Mouse (Mus musculus) liver, adult (tissue): ENCODE measurements around the gene Htt.

Experiments
- GATA4 ChIP-seq: IDR thresholded peaks from 2 replicates; pipeline ENCODE4 v1.6.1; 2014; ENCODE audit warnings: mild to moderate bottlenecking, low read length; ENCODE audit not compliant: insufficient replicate concordance

Gene Htt

GRCm38 (mm10) chr5:34943428-34943827, 181.9 kb downstream of the Htt start:
- no peak for TF ChIP-seq GATA4

GRCm38 (mm10) chr5:34948861-34949760, 187.6 kb downstream of the Htt start, which contains the start of gene Rgs12:
Rgs12 (plus strand) TSS chr5:34949445.
- no peak for TF ChIP-seq GATA4

DNA sequence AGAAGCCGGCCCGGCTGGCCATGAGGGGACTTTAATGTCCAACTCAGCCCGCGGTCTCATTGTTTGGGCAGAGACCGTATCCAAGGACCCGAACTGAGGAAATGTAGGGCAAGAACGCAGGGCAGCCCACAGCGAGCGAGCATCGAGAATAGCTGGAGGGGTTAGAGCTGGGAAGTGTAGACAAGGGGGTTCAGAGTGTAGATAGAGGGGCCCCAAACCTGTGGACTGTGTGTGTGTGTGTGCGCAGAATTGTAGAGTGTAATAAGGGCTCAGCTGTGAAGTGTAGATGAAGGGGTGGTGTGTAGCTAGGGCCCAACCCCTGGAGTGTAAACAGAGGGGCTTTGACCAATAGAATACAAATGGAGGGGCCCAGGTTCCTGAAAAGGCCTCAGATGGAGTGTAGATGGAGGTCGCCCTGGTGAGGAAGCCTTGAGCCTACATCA, 188.2 kb downstream of the Htt start:
- no peak for TF ChIP-seq GATA4

DNA sequence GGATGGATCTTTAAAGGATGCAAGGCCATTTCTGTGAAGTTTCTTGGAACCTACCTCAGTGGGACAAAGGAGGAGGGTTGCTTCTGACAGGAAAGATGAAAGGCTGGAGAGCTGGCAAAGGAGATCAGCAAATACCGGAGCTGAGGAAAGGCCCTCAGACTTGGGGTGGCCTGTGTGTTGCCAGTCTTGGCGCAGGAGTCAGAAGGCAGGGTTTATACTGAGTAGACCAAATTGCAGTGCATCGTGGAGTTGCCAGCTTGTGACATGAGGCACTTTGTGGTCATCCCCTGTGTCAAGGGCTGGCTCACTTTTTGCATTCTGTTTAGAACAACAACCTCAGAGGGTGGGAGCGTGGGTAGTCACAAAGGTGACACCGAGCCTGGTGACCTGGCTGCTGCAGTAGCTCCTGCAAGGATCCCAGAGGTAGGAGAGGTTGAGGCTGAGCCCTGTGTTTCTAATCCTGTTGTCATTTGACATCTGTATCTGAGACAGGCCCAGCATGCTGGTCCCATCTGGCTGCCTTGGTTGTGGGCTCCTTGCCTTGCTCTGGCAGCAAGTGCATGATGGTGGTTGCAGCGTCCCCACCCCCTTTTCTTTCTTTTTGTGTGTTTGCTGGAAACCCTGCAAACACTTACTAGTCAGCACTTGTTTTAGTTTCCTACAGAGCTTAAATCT, 189.1 kb downstream of the Htt start:
- no peak for TF ChIP-seq GATA4

GRCm38 (mm10) chr5:34951161-34951834, 189.8 kb downstream of the Htt start:
- no peak for TF ChIP-seq GATA4

GRCm38 (mm10) chr5:34954508-34954907, 193.0 kb downstream of the Htt start:
- TF ChIP-seq GATA4 = no peak

GRCm38 (mm10) chr5:34955630-34956029, 194.1 kb downstream of the Htt start:
- no peak for TF ChIP-seq GATA4

- TF ChIP-seq GATA4 = no peak
These were observed 194.6 kb downstream of the Htt start for GRCm38 (mm10) chr5:34956151-34956550.

DNA sequence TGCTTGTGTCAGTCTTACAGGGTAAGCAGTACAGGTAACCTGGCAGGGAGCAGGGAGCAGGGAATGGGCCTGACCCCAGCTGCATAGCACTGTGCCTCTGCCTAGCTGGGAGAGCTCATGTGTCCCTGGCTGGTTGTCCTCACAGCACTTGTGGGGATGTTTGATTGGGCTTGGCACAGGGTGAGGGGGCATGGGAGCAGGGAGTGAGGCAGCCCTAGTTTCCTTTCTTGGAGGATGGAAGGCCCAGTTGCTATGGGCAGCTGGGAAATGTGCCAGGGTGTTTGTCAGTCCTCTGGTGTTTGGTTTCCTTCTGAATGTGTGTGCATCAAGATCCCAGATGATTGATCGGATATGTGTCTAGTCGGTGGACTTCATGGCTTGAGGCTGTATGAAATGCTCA, 195.5 kb downstream of the Htt start:
- TF ChIP-seq GATA4 = no peak

DNA sequence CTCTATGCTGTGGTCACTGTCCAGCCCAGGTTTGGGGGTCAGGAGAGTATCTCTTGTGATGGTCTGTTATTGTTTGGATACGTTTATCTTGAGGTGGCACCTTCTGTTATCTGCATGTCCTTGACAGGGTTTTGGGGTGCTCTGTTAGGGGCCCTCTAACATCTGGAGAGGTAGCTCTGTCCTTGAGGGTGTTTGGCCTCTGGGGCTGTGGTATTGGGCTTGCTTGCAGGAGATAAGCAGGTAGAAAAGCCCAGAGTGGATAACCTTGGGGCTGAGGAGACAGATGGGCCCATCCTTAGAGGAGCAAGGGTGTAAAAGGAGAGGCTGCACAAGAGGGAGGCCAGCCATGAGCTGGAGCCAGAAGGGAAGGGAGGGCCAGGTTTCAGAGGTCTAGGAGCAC, 198.5 kb downstream of the Htt start:
- no peak for TF ChIP-seq GATA4
